Mouse (Mus musculus) kidney, adult 8-10 months (tissue): ENCODE data around the gene Gsk3b.

Source experiments
- DNase-seq, 2 experiments: peaks; one replicate each; pipeline ENCODE4 v3.0.0; 2022

The Gsk3b gene

DNA sequence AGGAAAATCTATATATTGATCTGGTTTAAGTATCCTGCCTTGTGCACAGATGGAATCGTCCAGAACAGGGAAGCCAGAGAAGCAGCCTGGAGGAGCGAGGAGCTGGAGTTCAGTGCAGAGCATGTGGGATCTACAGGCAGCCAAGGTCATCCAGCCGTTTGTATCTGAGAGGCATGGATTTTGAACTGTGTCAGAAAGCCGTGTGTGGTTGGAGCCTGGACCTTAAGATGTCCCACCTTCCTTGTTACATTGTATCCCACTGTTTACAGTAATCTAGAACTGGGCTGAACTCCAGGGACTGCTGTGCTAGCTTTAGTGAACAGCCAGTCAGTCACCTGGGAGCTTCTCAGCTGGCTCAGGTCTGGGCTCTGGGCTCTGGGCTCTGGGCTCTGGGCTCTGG lies 197.7 kb downstream of the Gsk3b start:
- DNase-seq: peak in 1 of 2 experiments; percentile 45

DNA sequence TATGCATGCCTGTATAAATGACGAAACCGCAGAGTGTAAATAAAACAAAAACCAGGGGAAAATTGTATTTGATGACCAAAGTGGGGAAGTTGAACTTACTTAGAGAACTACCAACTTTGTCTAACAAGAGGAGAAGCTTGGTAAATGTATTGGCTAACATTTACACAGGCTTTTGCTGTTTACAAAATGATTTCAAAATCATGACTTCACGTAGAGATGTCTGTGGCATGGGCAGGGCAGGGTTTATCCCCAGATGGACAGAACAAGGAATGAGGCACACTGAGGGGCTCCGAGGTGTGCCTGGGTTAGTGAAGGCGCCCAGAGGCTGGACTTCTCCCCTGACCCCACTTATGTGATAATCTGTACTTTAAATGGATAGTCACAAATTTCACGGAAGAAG lies 198.6 kb downstream of the Gsk3b start:
- no peak for DNase-seq

DNA sequence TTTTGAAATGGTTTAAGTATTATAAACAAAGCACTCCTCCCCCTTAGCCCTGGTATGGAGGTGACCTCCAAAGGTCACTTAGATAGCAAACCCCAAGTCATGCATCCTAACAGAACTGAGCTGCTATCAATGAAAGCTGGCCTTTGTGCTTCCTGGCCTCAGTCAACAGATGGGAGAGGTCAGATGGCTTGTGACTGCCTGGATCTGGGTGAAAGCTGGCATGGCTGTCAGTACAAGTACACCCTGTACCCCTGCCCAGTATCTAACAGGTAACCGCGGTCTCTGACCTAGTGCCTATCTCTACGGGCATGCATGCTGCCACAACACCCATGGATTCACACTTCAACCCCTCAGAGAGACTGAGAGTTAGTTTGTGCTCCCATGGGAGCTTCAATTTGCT lies 199.0 kb downstream of the Gsk3b start:
- no peak for DNase-seq

DNA sequence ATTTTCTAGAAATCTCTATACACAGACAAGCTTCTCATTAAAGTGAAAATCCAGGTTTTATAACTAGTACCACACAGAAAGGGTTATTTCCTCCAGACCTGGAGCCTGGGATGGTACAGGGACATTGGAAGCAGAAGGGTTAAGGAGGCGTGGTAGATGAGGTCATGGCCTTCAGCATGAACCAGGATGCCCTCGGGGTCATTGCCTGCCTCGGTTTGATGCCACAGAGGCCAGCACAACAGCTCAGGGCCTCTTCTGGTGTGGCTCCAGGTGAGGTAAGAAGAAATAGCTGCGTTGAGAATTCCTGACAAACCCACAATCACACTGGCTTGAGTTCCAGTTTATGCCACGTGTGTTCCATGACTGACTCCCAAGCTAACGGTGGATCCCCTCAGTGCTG lies 200.1 kb downstream of the Gsk3b start:
- DNase-seq: peak; percentile 36 to 53

DNA sequence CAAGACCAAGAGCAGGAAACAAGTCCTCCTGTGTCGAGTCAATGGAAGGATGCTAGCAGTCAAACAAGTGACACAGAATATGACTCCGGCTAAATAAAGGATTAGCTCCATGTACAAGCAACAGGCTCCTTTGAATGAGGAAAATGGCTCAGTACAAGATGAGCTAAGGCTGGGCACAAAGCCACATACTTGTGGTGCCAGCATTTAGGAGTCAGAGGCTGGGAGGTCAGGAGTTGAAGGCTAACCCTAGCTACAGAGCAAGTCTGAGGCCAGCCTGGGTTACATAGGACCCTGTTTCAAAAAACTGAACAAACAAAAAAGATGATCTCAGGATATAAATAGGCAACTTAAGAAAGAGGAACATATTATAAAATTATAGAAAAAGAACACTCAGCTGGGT lies 201.3 kb downstream of the Gsk3b start:
- no peak for DNase-seq

DNA sequence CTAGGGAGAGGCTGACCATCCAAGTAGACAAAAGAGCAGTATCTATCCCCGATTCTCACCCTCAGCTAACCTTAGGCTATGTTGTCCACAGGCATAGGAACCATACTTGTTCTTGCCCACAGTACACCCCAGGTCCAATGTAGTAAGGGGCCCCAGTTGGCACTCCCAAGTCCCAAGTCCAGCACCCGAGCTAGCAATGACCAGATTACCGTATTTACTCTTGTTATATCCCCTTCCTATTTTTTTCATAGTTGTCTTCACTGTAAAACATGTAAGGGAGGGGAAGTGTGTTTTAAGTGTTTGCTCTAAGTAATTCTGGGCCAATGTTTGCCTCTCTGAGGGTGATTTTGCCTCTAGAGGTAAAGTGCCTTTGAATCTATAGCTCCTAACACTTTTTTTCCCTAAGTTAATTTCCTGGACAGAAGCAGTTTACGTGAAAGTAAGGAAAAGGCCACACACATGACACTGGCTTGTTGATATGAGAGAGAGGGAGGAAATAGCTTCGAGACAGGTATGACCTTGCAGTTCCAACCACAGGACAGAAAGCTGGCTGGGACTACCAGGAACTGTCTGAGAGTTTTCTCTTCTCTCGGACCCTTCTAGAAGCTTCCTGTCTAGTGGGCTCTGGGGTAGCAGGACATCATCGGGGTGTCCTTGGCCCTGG lies 206.0 kb downstream of the Gsk3b start, which contains the start of gene Nr1i2:
Gene Nr1i2 (minus strand): TSS at position 140 of the 664 bp plus-strand sequence.
- peak; percentile 49 to 64 for DNase-seq

DNA sequence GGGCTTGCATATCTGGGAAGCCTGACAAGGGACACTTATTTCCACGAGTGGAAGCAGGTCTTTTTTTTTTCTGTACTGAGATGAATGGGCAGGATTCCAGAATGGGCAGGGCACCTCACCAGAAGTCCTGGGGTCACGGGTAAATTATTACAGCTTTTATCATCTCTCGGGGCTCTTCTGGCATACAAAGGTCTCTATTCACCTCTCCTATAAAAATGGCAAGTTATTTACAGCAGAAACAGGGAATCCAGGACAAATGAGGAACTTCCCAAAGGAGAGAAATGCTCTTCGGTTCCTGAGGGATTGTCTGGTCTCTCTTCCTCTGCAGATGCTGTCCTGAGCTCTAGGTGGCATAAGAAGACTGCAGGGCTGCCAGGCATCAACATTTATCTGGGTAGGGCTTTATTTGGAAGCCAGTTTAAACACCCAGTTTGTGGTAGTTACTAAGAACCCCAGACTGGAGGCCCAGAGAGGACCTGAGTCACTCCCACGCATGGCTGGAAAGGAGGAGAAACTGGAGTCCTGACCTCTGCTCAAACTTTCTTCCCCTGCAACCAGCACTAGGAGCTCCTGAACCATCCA lies 206.6 kb downstream of the Gsk3b start:
- peak; percentile 57 to 73 for DNase-seq
